Comparison of ENCODE assay signal across 22 mouse cellular contexts in genomic region chr19:16384957-16385356, GRCm38 (mm10). TPM values are rescaled to one million over a fixed set of nuclear protein-coding genes. Genes with fewer than 3 reads are reported as not detected.
DNase-seq lines count a peak whose midpoint lies in the region; ATAC-seq and TF ChIP-seq lines count a peak whose summit lies in the region.
"Had no signal": no experiment of that assay in that cellular context is flagged by ENCODE, and none has a peak within 500 bp of the region (broad histone marks: within the 10 kb centered on the region; RNA-seq: fewer than 3 reads in every experiment).

No protein-coding gene starts in this region.

- H3K9ac ChIP-seq in hindbrain, embryonic 13.5 days = no peak overlapping the region
- H3K9ac ChIP-seq in forebrain, postnatal 0 days = no peak overlapping the region
- H3K9ac ChIP-seq in neural tube, embryonic 13.5 days = no peak overlapping the region
- H3K9ac ChIP-seq in lung, postnatal 0 days (replicated peaks; ENCODE audit: low read depth) = no peak overlapping the region
- H3K9ac ChIP-seq: embryonic facial prominence, embryonic 15.5 days; liver, postnatal 0 days had no signal

- ATAC-seq in hindbrain, embryonic 13.5 days (ENCODE audit: low FRiP score) = peak; percentile 44; the same call in 1 of the 2 replicates
- peak; percentile 47 for ATAC-seq in forebrain, postnatal 0 days
- ATAC-seq in neural tube, embryonic 13.5 days (ENCODE audit: low read depth) = peak; percentile 55
- no peak for ATAC-seq in lung, postnatal 0 days
- ATAC-seq: liver, postnatal 0 days had no signal

- H3K4me1 ChIP-seq in hindbrain, embryonic 13.5 days (replicated peaks) = peaks cover 50% of the 10 kb centered on the region
- H3K4me1 ChIP-seq in hindbrain, embryonic 10.5 days (replicated peaks) = peaks cover 18% of the 10 kb centered on the region
- no peaks in the 10 kb centered on the region for H3K4me1 ChIP-seq in forebrain, postnatal 0 days (ENCODE audit: insufficient read depth)
- H3K4me1 ChIP-seq in neural tube, embryonic 13.5 days (replicated peaks) = peaks cover 59% of the 10 kb centered on the region
- no peaks in the 10 kb centered on the region for H3K4me1 ChIP-seq in lung, postnatal 0 days (ENCODE audit: insufficient read depth, low read depth, low read length)
- peaks cover 13% of the 10 kb centered on the region for H3K4me1 ChIP-seq in lung, adult 2 months (ENCODE audit: control insufficient read depth, insufficient read depth, low read length)

- no peak for TF ChIP-seq POLR2A in brain, embryonic 14.5 days (IDR thresholded peaks at IDR 0.05; ENCODE audit: borderline replicate concordance, extremely low read depth, insufficient read depth, insufficient read length, poor library complexity, severe bottlenecking)
- no peak for TF ChIP-seq POLR2A in lung, adult 2 months (IDR thresholded peaks at IDR 0.05; ENCODE audit: borderline replicate concordance, extremely low read depth, low read depth, low read length)

- H3K4me3 ChIP-seq in hindbrain, embryonic 13.5 days = no peak overlapping the region
- no peak overlapping the region for H3K4me3 ChIP-seq in hindbrain, embryonic 10.5 days
- no peak overlapping the region for H3K4me3 ChIP-seq in forebrain, postnatal 0 days (ENCODE audit: low read depth, low read length)
- no peak overlapping the region for H3K4me3 ChIP-seq in neural tube, embryonic 13.5 days
- no peak overlapping the region for H3K4me3 ChIP-seq in lung, postnatal 0 days (ENCODE audit: low read depth, low read length)
- H3K4me3 ChIP-seq in lung, adult 2 months (replicated peaks; ENCODE audit: extremely low read depth, low read depth, low read length) = no peak overlapping the region
- H3K4me3 ChIP-seq: embryonic facial prominence, embryonic 15.5 days; heart, embryonic 10.5 days; layer of hippocampus, adult 2 months had no signal

- no peaks in the 10 kb centered on the region for H3K9me3 ChIP-seq in hindbrain, embryonic 13.5 days
- no peaks in the 10 kb centered on the region for H3K9me3 ChIP-seq in hindbrain, embryonic 10.5 days
- no peaks in the 10 kb centered on the region for H3K9me3 ChIP-seq in forebrain, postnatal 0 days (ENCODE audit: low read length)
- H3K9me3 ChIP-seq in neural tube, embryonic 13.5 days = no peaks in the 10 kb centered on the region
- H3K9me3 ChIP-seq in lung, postnatal 0 days (ENCODE audit: low read length) = no peaks in the 10 kb centered on the region
- H3K9me3 ChIP-seq: embryonic facial prominence, embryonic 15.5 days; G1E; heart, embryonic 10.5 days had no signal

- peaks cover 14% of the 10 kb centered on the region for H3K36me3 ChIP-seq in hindbrain, embryonic 13.5 days
- H3K36me3 ChIP-seq in hindbrain, embryonic 10.5 days = peaks cover 27% of the 10 kb centered on the region
- peaks cover 5% of the 10 kb centered on the region; the same call in 1 of the 2 replicates for H3K36me3 ChIP-seq in forebrain, postnatal 0 days (ENCODE audit: insufficient read depth)
- H3K36me3 ChIP-seq in neural tube, embryonic 13.5 days = peaks cover 18% of the 10 kb centered on the region
- no peaks in the 10 kb centered on the region for H3K36me3 ChIP-seq in lung, postnatal 0 days (ENCODE audit: insufficient read depth, low read length)
- H3K36me3 ChIP-seq: G1E had no signal

- H3K27ac ChIP-seq in hindbrain, embryonic 13.5 days = peak overlapping the region; percentile 44; the same call in 1 of the 2 replicates
- no peak overlapping the region for H3K27ac ChIP-seq in hindbrain, embryonic 10.5 days
- H3K27ac ChIP-seq in forebrain, postnatal 0 days (ENCODE audit: low read depth, low read length) = no peak overlapping the region
- H3K27ac ChIP-seq in neural tube, embryonic 13.5 days (replicated peaks) = peak overlapping the region; percentile 67
- no peak overlapping the region for H3K27ac ChIP-seq in lung, postnatal 0 days (ENCODE audit: low read length)
- H3K27ac ChIP-seq: embryonic facial prominence, embryonic 15.5 days; heart, embryonic 10.5 days; kidney, postnatal 0 days; layer of hippocampus, adult 2 months had no signal

- WGBS in hindbrain, embryonic 13.5 days = 64% methylated on average over 11 of the region's 11 CpGs
- 92% methylated on average over 11 of the region's 11 CpGs for WGBS in hindbrain, embryonic 10.5 days
- 29% methylated on average over 11 of the region's 11 CpGs for WGBS in forebrain, postnatal 0 days
- WGBS in neural tube, embryonic 13.5 days = 48% methylated on average over 11 of the region's 11 CpGs
- WGBS in lung, postnatal 0 days = 64% methylated on average over 11 of the region's 11 CpGs
- 75% methylated on average over 11 of the region's 11 CpGs for WGBS in lung, adult 2 months

- no peak for DNase-seq in hindbrain, embryonic 10.5 days (ENCODE audit: low spot score)
- DNase-seq in brain, embryonic 14.5 days (ENCODE audit: low read depth) = peak; percentile 89
- peak; percentile 30 for DNase-seq in forebrain, postnatal 0 days
- no peak for DNase-seq in kidney, postnatal 10 days
- no peak for DNase-seq in lung, postnatal 0 days (ENCODE audit: low spot score)
- no peak for DNase-seq in lung, adult 2 months
- DNase-seq: adrenal gland, postnatal 25 days; cerebellum, adult 11-12 months; cerebellum, postnatal 14 days; embryo, embryonic 11 days; kidney, adult 18-20 months; left cerebral cortex, postnatal 4 days; liver, postnatal 0 days; lung, postnatal 4 days; right cerebral cortex, adult 18-20 months had no signal

- no peak overlapping the region for H3K4me2 ChIP-seq in hindbrain, embryonic 13.5 days
- no peak overlapping the region for H3K4me2 ChIP-seq in forebrain, postnatal 0 days (ENCODE audit: low read depth)
- no peak overlapping the region for H3K4me2 ChIP-seq in neural tube, embryonic 13.5 days
- no peak overlapping the region for H3K4me2 ChIP-seq in lung, postnatal 0 days (replicated peaks; ENCODE audit: low read depth, low read length)
- H3K4me2 ChIP-seq: embryonic facial prominence, embryonic 15.5 days had no signal

- H3K27me3 ChIP-seq in hindbrain, embryonic 13.5 days = no peaks in the 10 kb centered on the region
- no peaks in the 10 kb centered on the region for H3K27me3 ChIP-seq in hindbrain, embryonic 10.5 days (ENCODE audit: insufficient read depth, poor library complexity, severe bottlenecking)
- H3K27me3 ChIP-seq in forebrain, postnatal 0 days (ENCODE audit: insufficient read depth, low read length) = no peaks in the 10 kb centered on the region
- no peaks in the 10 kb centered on the region for H3K27me3 ChIP-seq in neural tube, embryonic 13.5 days
- no peaks in the 10 kb centered on the region for H3K27me3 ChIP-seq in lung, postnatal 0 days (replicated peaks; ENCODE audit: insufficient read depth, low read length)
- H3K27me3 ChIP-seq: embryonic facial prominence, embryonic 15.5 days had no signal

- TF ChIP-seq CTCF in brain, embryonic 14.5 days (IDR thresholded peaks at IDR 0.05; ENCODE audit: borderline replicate concordance, extremely low read depth, insufficient read depth, insufficient read length) = no peak
- no peak for TF ChIP-seq CTCF in forebrain, postnatal 0 days (IDR thresholded peaks at IDR 0.05; ENCODE audit: low read depth)
- no peak for TF ChIP-seq CTCF in lung, postnatal 0 days (IDR thresholded peaks at IDR 0.05)
- TF ChIP-seq CTCF in lung, adult 2 months (IDR thresholded peaks at IDR 0.05; ENCODE audit: insufficient read depth, low read length) = no peak

- TF ChIP-seq EP300 in lung, postnatal 0 days (IDR thresholded peaks at IDR 0.05) = no peak

RNA-seq across cellular contexts. Expression of gene Gna14, which starts 50.6 kb away (rescaled TPM):
- 0.35 and 0.80 TPM in 2 replicates for polyA plus RNA-seq in hindbrain, embryonic 13.5 days (2015; fragmentation: Nextera tagmentation; extraction: Ambion mirVana)
- polyA plus RNA-seq in hindbrain, embryonic 10.5 days (2016; fragmentation: Nextera tagmentation; extraction: Ambion mirVana) = 0.27 and 1.0 TPM in 2 replicates
- 0.58 and 0.62 TPM in 2 replicates for polyA plus RNA-seq in brain, embryonic 14.5 days (2012; rRNA removed)
- total RNA-seq in forebrain, postnatal 0 days (2014; rRNA removed) = 0.46 and 0.62 TPM in 2 replicates
- polyA plus RNA-seq in forebrain, postnatal 0 days (2015; fragmentation: Nextera tagmentation; extraction: Ambion mirVana) = 0.42 and 0.56 TPM in 2 replicates
- polyA plus RNA-seq in neural tube, embryonic 13.5 days (2015; fragmentation: Nextera tagmentation; extraction: Ambion mirVana) = 0.45 and 0.74 TPM in 2 replicates
- polyA plus RNA-seq in lung, postnatal 0 days (2015; fragmentation: Nextera tagmentation; extraction: Ambion mirVana) = 14.9 and 15.6 TPM in 2 replicates
- polyA plus RNA-seq in lung, adult 2 months (2012; rRNA removed) = 15.2 and 16.5 TPM in 2 replicates
- total RNA-seq: G1E had no signal
- polyA plus RNA-seq: G1E had no signal

Comparison
In these comparisons a context has a peak if more than half of its experiments do, and no peak if none do; other contexts are left out.
1. H3K27ac ChIP-seq: peak in hindbrain, embryonic 13.5 days (single experiment) and neural tube, embryonic 13.5 days (single experiment); none in hindbrain, embryonic 10.5 days (single experiment), forebrain, postnatal 0 days (single experiment) and lung, postnatal 0 days (single experiment).
2. DNase-seq: peak in brain, embryonic 14.5 days (single experiment) and forebrain, postnatal 0 days (single experiment); none in hindbrain, embryonic 10.5 days (single experiment), kidney, postnatal 10 days (single experiment), lung, postnatal 0 days (single experiment) and lung, adult 2 months (single experiment).